Mouse (Mus musculus): Measurements from ENCODE around the gene Vstm4. TPM values are rescaled to one million over a fixed set of nuclear protein-coding genes. Genes with fewer than 3 reads are reported as not detected.

The Vstm4 gene
- polyA plus RNA-seq, 1 experiment from 2014 or later: 11.3 TPM

DNA sequence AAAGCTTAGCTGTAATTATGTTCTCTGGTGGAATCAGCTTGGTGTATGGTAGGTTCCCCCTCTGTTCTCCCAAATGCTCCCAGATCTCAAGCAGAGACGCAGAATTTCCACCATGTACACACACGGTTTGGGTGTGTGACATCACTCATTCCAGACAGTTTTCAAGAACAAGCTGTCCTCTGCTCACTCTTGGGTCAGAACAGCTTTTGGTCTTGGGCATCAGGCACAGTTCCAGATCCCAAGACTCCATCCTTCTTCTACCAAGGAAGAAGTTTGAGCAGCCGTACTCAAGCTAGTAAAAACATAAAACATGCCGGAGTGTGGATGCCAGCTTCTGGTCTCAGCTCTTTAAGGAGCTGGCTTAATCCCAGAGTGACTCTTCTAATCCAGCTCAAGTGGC is 54.6 kb downstream of the Vstm4 start:
- H3K4me1 ChIP-seq (replicated peaks): 0 out of 2 replicates have a peak, but pooled peaks cover 2% of the 10 kb centered on the region
- H3K4me2 ChIP-seq: no peak overlapping the region
- no peaks in the 10 kb centered on the region for H3K9me3 ChIP-seq
- 93% methylated on average over 4 of the region's 4 CpGs for WGBS
- H3K9ac ChIP-seq: no peak overlapping the region
- ATAC-seq (ENCODE audit: low FRiP score): no peak
- no peaks in the 10 kb centered on the region for H3K27me3 ChIP-seq
- H3K36me3 ChIP-seq: no peaks in the 10 kb centered on the region
- no peak overlapping the region for H3K27ac ChIP-seq
- no peak overlapping the region for H3K4me3 ChIP-seq

- Histone ChIP-seq H3K4me2 (no peak overlapping the region), H3K9ac (no peak overlapping the region), H3K4me1 (replicated peaks) (no peaks in the 10 kb centered on the region), H3K27me3 (no peaks in the 10 kb centered on the region), H3K27ac (no peak overlapping the region), H3K4me3 (no peak overlapping the region), H3K36me3 (no peaks in the 10 kb centered on the region), H3K9me3 (no peaks in the 10 kb centered on the region)
- ATAC-seq (ENCODE audit: low FRiP score): no peak
- WGBS: 50% methylated on average over 2 of the region's 2 CpGs
These were observed 58.8 kb downstream of the Vstm4 start for GRCm38 (mm10) chr14:32915360-32915759.

DNA sequence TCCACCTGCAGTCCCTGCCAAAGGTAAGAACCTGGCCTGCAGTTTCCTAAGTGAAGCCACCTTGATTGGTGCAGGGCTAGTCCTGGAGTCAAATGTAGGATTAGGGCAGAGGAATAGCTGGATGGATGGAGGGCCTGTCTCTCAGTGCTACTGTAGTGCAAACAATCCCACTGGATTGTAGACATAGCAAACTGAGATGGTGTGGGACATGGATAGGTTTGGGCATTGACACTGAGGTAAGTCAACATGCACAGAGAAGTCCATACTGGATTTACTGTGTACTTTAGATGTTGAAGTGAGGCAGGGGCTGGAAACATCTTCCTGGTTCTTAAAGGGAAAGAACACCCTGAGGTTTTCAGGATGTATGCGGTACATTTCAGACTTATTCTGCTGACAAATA is 61.4 kb downstream of the Vstm4 start:
- H3K9me3 ChIP-seq: no peaks in the 10 kb centered on the region
- H3K27me3 ChIP-seq: no peaks in the 10 kb centered on the region
- H3K4me1 ChIP-seq (replicated peaks): no peaks in the 10 kb centered on the region
- WGBS: 91% methylated on average over 1 of the region's 1 CpGs
- no peaks in the 10 kb centered on the region for H3K36me3 ChIP-seq
- no peak overlapping the region for H3K4me2 ChIP-seq
- no peak overlapping the region for H3K27ac ChIP-seq
- H3K9ac ChIP-seq: no peak overlapping the region
- ATAC-seq (ENCODE audit: low FRiP score): no peak
- H3K4me3 ChIP-seq: no peak overlapping the region

- Histone ChIP-seq H3K36me3 (no peaks in the 10 kb centered on the region), H3K27ac (no peak overlapping the region), H3K4me2 (no peak overlapping the region), H3K9ac (no peak overlapping the region), H3K27me3 (no peaks in the 10 kb centered on the region), H3K4me3 (no peak overlapping the region), H3K4me1 (replicated peaks) (peaks cover 3% of the 10 kb centered on the region; the same call in 1 of the 2 replicates), H3K9me3 (no peaks in the 10 kb centered on the region)
- 87% methylated on average over 9 of the region's 9 CpGs for WGBS
- no peak for ATAC-seq (ENCODE audit: low FRiP score)
These were observed 67.3 kb downstream of the Vstm4 start for GRCm38 (mm10) chr14:32923871-32924270.

DNA sequence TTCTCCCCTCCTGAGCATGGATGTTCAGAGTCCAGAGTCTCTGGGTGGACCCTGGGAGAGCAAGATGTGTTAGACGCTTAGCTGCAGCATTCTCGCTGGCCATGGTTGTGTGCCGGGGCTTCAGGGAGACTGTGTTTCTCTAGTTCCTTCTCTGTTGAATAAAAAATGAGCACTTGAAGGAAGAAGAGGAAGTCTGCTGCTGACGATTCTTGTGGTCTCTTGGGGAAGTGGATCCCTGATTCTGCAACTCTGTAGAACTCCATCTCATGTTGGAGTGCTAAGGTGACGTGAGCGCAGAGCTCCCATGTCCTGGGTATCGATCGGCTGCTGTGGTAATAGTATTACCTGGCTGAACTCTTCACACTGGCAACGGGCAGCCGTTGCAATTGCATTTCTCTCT is 75.2 kb downstream of the Vstm4 start:
- WGBS: 95% methylated on average over 10 of the region's 10 CpGs
- Histone ChIP-seq H3K4me3 (no peak overlapping the region), H3K9ac (no peak overlapping the region), H3K4me1 (replicated peaks) (no peaks in the 10 kb centered on the region), H3K9me3 (no peaks in the 10 kb centered on the region), H3K27me3 (no peaks in the 10 kb centered on the region), H3K36me3 (no peaks in the 10 kb centered on the region), H3K27ac (no peak overlapping the region), H3K4me2 (no peak overlapping the region)
- ATAC-seq (ENCODE audit: low FRiP score): no peak

GRCm38 (mm10) chr14:32932220-32932619 is 75.7 kb downstream of the Vstm4 start:
- Histone ChIP-seq H3K9ac (no peak overlapping the region), H3K27me3 (no peaks in the 10 kb centered on the region), H3K27ac (no peak overlapping the region), H3K4me2 (no peak overlapping the region), H3K4me3 (no peak overlapping the region), H3K9me3 (no peaks in the 10 kb centered on the region), H3K36me3 (no peaks in the 10 kb centered on the region), H3K4me1 (replicated peaks) (no peaks in the 10 kb centered on the region)
- no peak for ATAC-seq (ENCODE audit: low FRiP score)
- WGBS: 92% methylated on average over 8 of the region's 8 CpGs

DNA sequence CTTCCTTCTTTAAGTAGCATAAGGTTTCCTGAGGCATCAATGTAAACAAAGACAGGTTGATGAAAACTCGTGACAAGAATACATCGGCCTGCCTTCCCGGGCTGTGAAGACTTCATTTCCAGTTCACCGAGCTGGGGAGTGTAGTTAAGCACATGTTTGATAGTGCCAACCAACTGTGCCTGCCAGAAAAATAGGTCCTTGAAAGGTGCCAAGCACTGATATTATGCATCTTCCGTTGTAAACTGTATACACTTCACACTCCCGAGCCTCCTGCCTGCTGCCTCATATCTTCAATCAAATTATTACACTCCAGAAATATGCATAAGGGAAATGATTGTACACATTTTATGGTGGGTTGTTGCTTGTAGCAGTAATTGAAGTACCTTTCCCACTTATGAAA is 77.5 kb downstream of the Vstm4 start:
- H3K4me1 ChIP-seq (replicated peaks): no peaks in the 10 kb centered on the region
- no peak overlapping the region for H3K9ac ChIP-seq
- no peak overlapping the region for H3K4me2 ChIP-seq
- no peak overlapping the region for H3K4me3 ChIP-seq
- no peaks in the 10 kb centered on the region for H3K36me3 ChIP-seq
- no peaks in the 10 kb centered on the region for H3K27me3 ChIP-seq
- no peak overlapping the region for H3K27ac ChIP-seq
- 74% methylated on average over 6 of the region's 6 CpGs for WGBS
- no peak for ATAC-seq (ENCODE audit: low FRiP score)
- no peaks in the 10 kb centered on the region for H3K9me3 ChIP-seq

GRCm38 (mm10) chr14:32939217-32939616 is 82.7 kb downstream of the Vstm4 start:
- WGBS: 86% methylated on average over 5 of the region's 5 CpGs
- H3K27me3 ChIP-seq: no peaks in the 10 kb centered on the region
- H3K9me3 ChIP-seq: no peaks in the 10 kb centered on the region
- no peak overlapping the region for H3K4me2 ChIP-seq
- no peaks in the 10 kb centered on the region for H3K36me3 ChIP-seq
- H3K27ac ChIP-seq: no peak overlapping the region
- H3K9ac ChIP-seq: no peak overlapping the region
- ATAC-seq (ENCODE audit: low FRiP score): no peak
- no peak overlapping the region for H3K4me3 ChIP-seq
- no peaks in the 10 kb centered on the region for H3K4me1 ChIP-seq (replicated peaks)

GRCm38 (mm10) chr14:32947512-32947911 is 91.0 kb downstream of the Vstm4 start:
- Histone ChIP-seq H3K4me2 (no peak overlapping the region), H3K27ac (no peak overlapping the region), H3K9me3 (no peaks in the 10 kb centered on the region), H3K4me1 (replicated peaks) (peaks cover 19% of the 10 kb centered on the region), H3K27me3 (no peaks in the 10 kb centered on the region), H3K9ac (no peak overlapping the region), H3K4me3 (no peak overlapping the region), H3K36me3 (no peaks in the 10 kb centered on the region)
- no peak for ATAC-seq (ENCODE audit: low FRiP score)
- WGBS: 98% methylated on average over 2 of the region's 2 CpGs

- no peak overlapping the region for H3K4me2 ChIP-seq
- no peak overlapping the region for H3K4me3 ChIP-seq
- no peaks in the 10 kb centered on the region for H3K36me3 ChIP-seq
- H3K27ac ChIP-seq: peak overlapping the region; percentile 60
- no peaks in the 10 kb centered on the region for H3K27me3 ChIP-seq
- peak; percentile 83 for ATAC-seq (ENCODE audit: low FRiP score)
- H3K4me1 ChIP-seq (replicated peaks): peaks cover 19% of the 10 kb centered on the region
- H3K9ac ChIP-seq: no peak overlapping the region
- H3K9me3 ChIP-seq: no peaks in the 10 kb centered on the region
- 36% methylated on average over 20 of the region's 20 CpGs for WGBS
These were observed 94.1 kb downstream of the Vstm4 start for GRCm38 (mm10) chr14:32950312-32951301.

GRCm38 (mm10) chr14:32956486-32956885 is 99.9 kb downstream of the Vstm4 start:
- Histone ChIP-seq H3K9me3 (no peaks in the 10 kb centered on the region), H3K27me3 (0 out of 2 replicates have a peak, but pooled peaks cover 4% of the 10 kb centered on the region), H3K4me3 (no peak overlapping the region), H3K4me1 (replicated peaks) (peaks cover 9% of the 10 kb centered on the region), H3K27ac (no peak overlapping the region), H3K9ac (no peak overlapping the region), H3K4me2 (no peak overlapping the region), H3K36me3 (no peaks in the 10 kb centered on the region)
- ATAC-seq (ENCODE audit: low FRiP score): no peak
- 74% methylated on average over 8 of the region's 8 CpGs for whole genome bisulfite sequencing

- no peak for ATAC-seq (ENCODE audit: low FRiP score)
- H3K4me3 ChIP-seq: no peak overlapping the region
These were observed 102.1 kb downstream of the Vstm4 start for GRCm38 (mm10) chr14:32958671-32959070.

GRCm38 (mm10) chr14:32960481-32960880 is 103.9 kb downstream of the Vstm4 start:
- Histone ChIP-seq H3K4me2 (no peak overlapping the region), H3K27ac (no peak overlapping the region), H3K4me1 (replicated peaks) (peaks cover 8% of the 10 kb centered on the region), H3K36me3 (no peaks in the 10 kb centered on the region), H3K27me3 (peaks cover 9% of the 10 kb centered on the region; the same call in 1 of the 2 replicates), H3K9ac (no peak overlapping the region), H3K9me3 (no peaks in the 10 kb centered on the region), H3K4me3 (no peak overlapping the region)
- 38% methylated on average over 5 of the region's 5 CpGs for WGBS
- 0 out of 2 replicates have a peak, but pooled peaks have one; percentile 36 for ATAC-seq (ENCODE audit: low FRiP score)

More at GRCm38 (mm10) chr14:32958671-32959070, 102.1 kb downstream of the Vstm4 start:
- Histone ChIP-seq H3K9ac (no peak overlapping the region), H3K27ac (no peak overlapping the region), H3K27me3 (peaks cover 9% of the 10 kb centered on the region; the same call in 1 of the 2 replicates), H3K36me3 (no peaks in the 10 kb centered on the region), H3K9me3 (no peaks in the 10 kb centered on the region), H3K4me1 (replicated peaks) (peaks cover 8% of the 10 kb centered on the region), H3K4me2 (no peak overlapping the region)
- 63% methylated on average over 8 of the region's 8 CpGs for WGBS
